Mouse (Mus musculus): Measurements from ENCODE around the gene Atp6v0e.

Atp6v0e gene

GRCm38 (mm10) chr17:26717868-26718267 is 54.8 kb downstream of the Atp6v0e start:
- DNase-seq (ENCODE audit: low read depth): peak; percentile 37

GRCm38 (mm10) chr17:26719405-26719804 is 56.4 kb downstream of the Atp6v0e start:
- no peak for DNase-seq (ENCODE audit: low read depth)

GRCm38 (mm10) chr17:26721802-26722201 is 58.8 kb downstream of the Atp6v0e start:
- no peak for DNase-seq (ENCODE audit: low read depth)

- no peak for DNase-seq (ENCODE audit: low read depth)
These were observed 61.8 kb downstream of the Atp6v0e start for GRCm38 (mm10) chr17:26724790-26725189.

GRCm38 (mm10) chr17:26726674-26727073 is 63.6 kb downstream of the Atp6v0e start:
- DNase-seq (ENCODE audit: low read depth): no peak

- DNase-seq (ENCODE audit: low read depth): no peak
These were observed 64.2 kb downstream of the Atp6v0e start for GRCm38 (mm10) chr17:26727110-26727755.

GRCm38 (mm10) chr17:26742581-26742980 is 79.5 kb downstream of the Atp6v0e start:
- no peak for DNase-seq (ENCODE audit: low read depth)

- no peak for DNase-seq (ENCODE audit: low read depth)
These were observed 80.3 kb downstream of the Atp6v0e start for GRCm38 (mm10) chr17:26743294-26743693.
